Mouse (Mus musculus) T-helper 2 cell (primary cell): ENCODE results near the gene Arhgap10.

ENCODE experiments used
- in situ Hi-C: fragments of 300-600 bp; cut with MboI, MseI; formaldehyde crosslinking; loops from one replicate; pipeline ENCODE4 v1.15.1; 2025; ENCODE audit warnings: high pct_unique_total_duplicates

The Arhgap10 gene

DNA sequence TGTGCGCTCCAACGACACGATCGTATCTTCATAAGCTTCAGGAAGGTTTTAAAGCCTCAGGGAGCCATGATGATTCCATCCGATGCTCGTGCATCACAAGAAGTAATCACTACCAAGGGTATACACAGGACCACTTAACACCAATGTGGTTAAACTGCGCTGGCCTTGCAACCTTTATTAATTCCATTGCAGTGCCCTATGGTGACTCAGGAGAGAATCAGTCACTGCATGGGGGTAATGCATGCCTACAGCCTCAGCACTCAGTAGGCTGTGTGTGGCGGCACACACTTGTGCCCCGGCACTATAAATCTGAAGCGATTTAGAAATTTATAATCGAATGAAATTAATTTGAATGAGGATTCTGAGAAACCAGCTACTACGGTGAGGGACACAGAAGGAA lies 71.5 kb downstream of the Arhgap10 start:
- in situ Hi-C loops = no loop called here

DNA sequence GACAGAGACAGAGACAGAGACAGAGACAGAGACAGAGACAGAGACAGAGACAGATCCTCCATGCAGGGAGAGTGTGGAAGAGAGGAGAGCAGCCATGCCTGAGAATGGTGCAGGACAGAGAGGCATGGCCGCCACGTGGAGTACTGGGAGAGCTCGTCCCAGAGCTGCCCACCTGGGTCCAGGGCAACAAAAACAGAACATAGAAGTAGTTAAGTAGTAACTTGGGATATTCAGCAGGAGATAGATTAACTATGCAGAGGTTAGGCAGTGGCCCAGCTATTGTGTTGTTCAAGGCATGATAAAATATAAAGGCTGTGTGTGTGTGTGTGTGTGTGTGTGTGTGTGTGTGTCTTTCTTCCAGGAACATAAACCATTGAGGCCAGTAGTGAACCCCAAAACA lies 72.1 kb downstream of the Arhgap10 start:
- in situ Hi-C loops = no loop called here

DNA sequence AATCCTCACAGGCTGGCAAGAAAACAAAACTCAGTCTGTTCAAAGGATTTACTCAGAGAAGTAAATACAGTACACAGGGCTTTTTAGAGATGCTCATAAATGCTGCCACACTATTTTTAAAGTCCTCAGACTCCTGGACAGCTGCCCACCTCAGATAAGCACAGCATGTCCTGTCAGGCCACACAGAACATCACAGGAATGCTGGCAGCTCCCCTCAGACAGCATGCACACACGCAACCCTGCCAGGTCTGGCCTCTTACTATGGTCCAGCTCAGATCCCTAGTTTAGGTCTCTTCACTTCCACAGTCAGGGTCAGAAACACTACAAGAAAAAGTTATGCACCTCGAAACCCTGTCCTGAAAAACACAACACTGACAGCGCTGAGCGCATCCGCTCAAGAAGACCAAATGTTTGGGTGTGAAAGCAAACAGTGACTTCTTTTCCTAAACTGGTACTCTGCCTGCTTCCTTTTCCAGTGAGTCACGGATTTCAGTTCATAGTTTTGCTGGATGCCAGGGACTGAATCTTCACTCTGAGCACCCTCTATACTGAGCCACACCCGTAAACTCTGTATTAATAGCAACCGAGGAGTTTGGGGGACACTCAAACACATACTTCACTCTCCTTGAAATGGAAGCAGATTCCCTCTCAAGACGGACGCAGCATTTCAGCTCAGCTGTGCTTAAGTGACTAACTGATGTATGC lies 73.4 kb downstream of the Arhgap10 start:
- in situ Hi-C loops = no loop called here

DNA sequence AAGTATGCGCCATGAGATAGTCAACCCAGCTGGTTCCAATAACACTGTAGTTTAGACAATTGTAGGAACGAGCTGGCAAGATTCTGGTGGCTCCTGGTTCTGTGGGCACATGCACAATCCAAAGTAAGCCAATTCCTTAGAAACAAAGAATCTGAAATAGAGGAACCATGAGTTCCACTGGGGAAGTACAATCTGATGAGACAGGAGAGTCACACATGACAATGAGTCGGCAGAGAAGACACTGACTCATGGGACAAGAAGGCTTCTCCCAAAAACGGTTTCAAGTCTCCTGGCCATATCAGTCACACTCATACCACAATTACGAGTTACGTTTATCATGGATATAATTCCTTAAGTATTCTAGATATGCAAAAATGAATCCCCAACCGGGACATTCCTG lies 75.3 kb downstream of the Arhgap10 start:
- in situ Hi-C loops = no loop called here

DNA sequence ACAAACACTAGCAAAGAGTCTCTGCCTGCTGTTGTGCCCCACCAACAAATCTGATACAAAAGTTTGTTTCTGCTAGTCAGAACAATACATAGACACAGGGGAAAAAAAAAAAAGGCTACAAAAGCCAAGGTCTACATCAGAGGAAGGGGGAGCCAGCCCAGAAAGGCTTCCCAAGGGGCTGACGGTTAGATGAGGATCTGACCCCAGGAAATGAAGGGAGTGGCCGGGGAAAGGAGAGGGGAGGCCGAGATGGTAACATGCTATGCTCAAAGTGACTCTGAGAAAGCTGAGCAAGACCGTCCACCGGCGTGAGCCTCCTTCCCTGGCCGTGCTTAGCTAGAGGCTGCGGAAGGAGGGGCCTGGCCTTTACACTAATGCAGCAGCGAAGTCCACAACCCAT lies 76.8 kb downstream of the Arhgap10 start:
- in situ Hi-C loops = no loop called here

- in situ Hi-C loops = no loop called here
Measured at GRCm38 (mm10) chr8:77440324-77440880, 77.4 kb downstream of the Arhgap10 start.

DNA sequence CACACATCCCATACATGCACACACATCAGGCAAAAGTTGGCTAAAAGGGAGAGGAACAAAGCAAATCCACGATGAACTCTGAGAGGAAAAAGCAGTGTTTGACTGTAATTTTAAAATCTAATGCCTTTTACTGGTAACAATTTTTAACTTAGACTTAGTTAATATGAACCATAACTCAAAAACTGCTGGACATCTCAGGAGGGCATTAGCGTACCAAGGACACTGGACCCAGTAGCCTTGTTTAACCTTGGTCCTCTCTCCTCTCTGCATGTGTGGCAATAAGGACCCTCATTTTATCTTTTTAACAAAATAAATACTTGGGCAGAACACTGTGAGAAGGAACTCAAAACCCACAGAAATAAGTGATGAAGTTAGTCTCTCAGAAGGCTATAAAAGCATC lies 78.1 kb downstream of the Arhgap10 start:
- in situ Hi-C loops = no loop called here

- in situ Hi-C loops = no loop called here
Measured at GRCm38 (mm10) chr8:77437807-77438493, 79.8 kb downstream of the Arhgap10 start.

DNA sequence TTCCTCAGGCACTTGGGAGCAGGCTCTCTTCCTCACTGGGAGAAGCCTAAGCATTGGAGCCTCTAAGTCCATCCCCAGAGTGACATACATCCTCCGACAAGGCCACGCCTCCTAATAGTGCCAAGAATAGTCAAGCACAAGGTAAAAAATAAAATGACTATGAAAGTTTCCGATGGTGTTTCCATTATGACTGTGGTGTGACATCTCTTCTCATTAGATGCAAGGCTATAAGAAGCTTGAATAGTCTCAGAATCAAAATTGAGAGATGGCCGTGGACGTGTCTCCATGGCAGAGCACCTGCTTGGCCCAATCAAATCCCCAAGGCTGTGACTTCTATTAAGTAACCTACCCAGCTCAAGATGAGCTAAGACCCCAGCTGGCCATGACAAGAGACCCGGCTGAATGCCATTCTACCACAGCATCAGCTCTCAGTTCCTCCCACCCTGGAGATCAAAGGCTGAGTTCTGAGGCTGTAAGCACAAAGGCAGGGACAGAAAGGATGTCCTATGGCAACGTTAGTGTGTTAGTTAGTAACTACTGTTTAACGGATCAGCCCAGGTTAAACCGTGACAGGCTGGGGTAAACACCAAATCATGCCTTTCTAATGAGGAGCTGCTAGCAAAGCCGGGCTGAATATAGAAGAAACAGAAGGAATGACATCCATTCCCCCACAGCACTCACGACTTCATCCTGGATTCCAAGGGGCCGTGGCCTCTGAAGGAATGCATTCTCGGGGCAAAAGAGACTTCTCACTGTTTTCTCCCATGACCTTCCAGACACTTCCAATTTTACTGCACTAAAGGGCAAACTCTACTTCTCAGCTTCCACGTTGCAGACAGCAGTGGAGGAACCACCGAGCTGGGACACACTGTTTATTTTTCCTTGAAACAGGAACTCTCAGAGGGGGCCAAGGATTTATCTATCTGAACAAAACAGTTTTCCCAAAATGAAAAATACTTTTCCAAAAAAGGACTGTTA lies 81.5 kb downstream of the Arhgap10 start:
- in situ Hi-C loops = no loop called here

GRCm38 (mm10) chr8:77433221-77433620 lies 84.5 kb downstream of the Arhgap10 start:
- in situ Hi-C loops = no loop called here

GRCm38 (mm10) chr8:77432726-77433125 lies 85.0 kb downstream of the Arhgap10 start:
- in situ Hi-C loops = no loop called here

- in situ Hi-C loops = no loop called here
Measured at GRCm38 (mm10) chr8:77428420-77428819, 89.3 kb downstream of the Arhgap10 start.

DNA sequence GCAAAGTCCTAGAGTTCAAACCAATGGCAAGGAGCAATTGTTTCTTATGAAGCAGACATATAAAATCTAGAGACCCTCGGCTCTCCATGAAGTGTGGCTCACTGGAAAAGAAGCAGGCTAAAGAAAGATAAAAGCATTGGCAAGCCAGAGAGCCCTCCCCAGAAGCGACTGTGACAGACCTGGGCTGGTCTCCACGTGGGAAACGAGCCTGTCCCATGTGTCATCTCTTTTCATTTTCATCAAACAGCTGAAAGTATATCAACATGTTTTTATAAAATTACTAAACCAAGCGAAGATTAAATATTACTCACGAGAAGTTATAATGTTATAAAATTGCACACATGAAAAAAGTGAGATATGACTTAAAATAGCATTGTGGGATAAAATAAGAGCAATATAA lies 89.7 kb downstream of the Arhgap10 start:
- in situ Hi-C loops = no loop called here

- in situ Hi-C loops = no loop called here
Measured at GRCm38 (mm10) chr8:77427438-77427837, 90.3 kb downstream of the Arhgap10 start.

DNA sequence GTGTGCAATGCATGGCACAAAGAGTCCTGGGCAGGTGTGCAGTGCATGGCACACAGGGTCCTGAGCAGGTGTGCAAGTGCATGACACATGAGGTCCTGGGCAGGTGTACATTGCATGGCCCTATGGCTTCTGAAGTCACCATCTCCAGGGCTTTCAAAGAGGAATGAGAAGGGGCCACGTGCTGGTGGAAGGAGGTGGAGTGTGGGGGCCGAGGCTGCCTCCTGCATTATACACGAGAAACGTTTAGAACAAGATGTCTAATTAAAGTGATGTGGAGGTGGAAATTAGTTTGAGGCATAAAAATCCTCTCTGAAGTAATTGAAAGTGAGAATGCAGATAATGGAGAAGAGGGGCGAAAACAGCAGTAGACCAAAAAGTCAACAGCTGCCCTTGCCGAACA lies 93.9 kb downstream of the Arhgap10 start:
- in situ Hi-C loops = no loop called here

- in situ Hi-C loops = no loop called here
Measured at GRCm38 (mm10) chr8:77422632-77423252, 95.0 kb downstream of the Arhgap10 start.

- in situ Hi-C loops = no loop called here
Measured at GRCm38 (mm10) chr8:77421596-77421995, 96.2 kb downstream of the Arhgap10 start.

GRCm38 (mm10) chr8:77419731-77420130 lies 98.0 kb downstream of the Arhgap10 start:
- in situ Hi-C loops = loop anchor here (5.0 kb wide), 2 partner anchors 52 to 108 kb away; no protein-coding TSS in a partner anchor

DNA sequence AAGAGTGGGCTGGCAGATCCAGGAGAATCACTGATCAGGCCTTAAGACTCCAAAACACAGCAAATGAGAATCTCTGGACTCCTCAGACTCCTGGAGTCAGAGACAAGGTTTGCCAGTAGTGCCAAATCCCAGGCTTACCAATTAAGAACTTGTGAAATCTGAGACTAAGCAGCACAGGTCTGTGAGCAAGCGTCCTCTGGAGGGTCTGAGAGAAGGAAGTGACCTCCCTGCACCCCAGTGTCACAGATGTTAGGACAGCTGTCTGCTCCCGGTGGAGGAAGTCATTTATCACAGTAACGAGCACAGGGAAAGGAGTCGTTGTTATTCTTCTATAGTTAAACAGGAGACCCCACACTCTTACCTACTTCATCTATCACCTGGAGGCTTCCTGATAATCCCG lies 101.0 kb downstream of the Arhgap10 start:
- in situ Hi-C loops = loop anchor here (5.0 kb wide), 2 partner anchors 49 to 111 kb away; no protein-coding TSS in a partner anchor

DNA sequence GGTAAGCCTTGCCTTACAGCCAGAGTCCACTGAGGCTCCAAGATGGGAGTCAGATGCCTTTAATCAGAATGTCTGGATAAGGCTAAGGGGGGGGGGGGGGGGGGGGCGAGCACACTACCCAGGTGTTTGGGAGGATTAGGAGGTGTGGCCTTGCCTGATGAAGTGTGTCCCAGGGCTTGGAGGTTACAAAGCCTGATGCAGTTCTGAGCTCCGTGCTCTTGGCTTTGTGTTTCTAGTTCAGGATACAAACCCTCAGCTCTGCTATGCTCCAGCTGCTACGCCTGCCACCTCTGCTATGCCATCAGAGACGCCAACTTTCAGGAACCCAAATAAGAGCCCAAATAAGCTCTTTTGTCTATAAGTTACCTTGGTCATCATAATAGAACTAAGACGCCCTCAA lies 101.7 kb downstream of the Arhgap10 start:
- in situ Hi-C loops = loop anchor here (5.0 kb wide), 2 partner anchors 49 to 111 kb away; no protein-coding TSS in a partner anchor

GRCm38 (mm10) chr8:77411262-77411661 lies 106.5 kb downstream of the Arhgap10 start:
- in situ Hi-C loops = no loop called here
